Mouse (Mus musculus) ovary, postnatal 10 days (tissue): Measurements from ENCODE around the gene Palm.

Experiments used
- DNase-seq: peaks from one replicate; pipeline ENCODE4 v3.0.0; 2022; ENCODE audit warnings: low spot score

The Palm gene

GRCm38 (mm10) chr10:79824413-79824812 is 31.0 kb downstream of the Palm start:
- no peak for DNase-seq

- no peak for DNase-seq
Measured at GRCm38 (mm10) chr10:79831583-79831982, 38.2 kb downstream of the Palm start.

GRCm38 (mm10) chr10:79832026-79832785 is 38.8 kb downstream of the Palm start:
- DNase-seq: no peak

- no peak for DNase-seq
Measured at GRCm38 (mm10) chr10:79832786-79833181, 39.4 kb downstream of the Palm start.

- DNase-seq: no peak
Measured at GRCm38 (mm10) chr10:79834769-79835398, 41.5 kb downstream of the Palm start.

- no peak for DNase-seq
Measured at GRCm38 (mm10) chr10:79836918-79837317, 43.5 kb downstream of the Palm start.

- DNase-seq: no peak
Measured at GRCm38 (mm10) chr10:79838151-79838550, 44.8 kb downstream of the Palm start.

GRCm38 (mm10) chr10:79840091-79840490 is 46.7 kb downstream of the Palm start:
- no peak for DNase-seq

GRCm38 (mm10) chr10:79840644-79841551 is 47.5 kb downstream of the Palm start:
- no peak for DNase-seq

GRCm38 (mm10) chr10:79842322-79842721 is 49.0 kb downstream of the Palm start:
- no peak for DNase-seq

- no peak for DNase-seq
Measured at GRCm38 (mm10) chr10:79843476-79843875, 50.1 kb downstream of the Palm start.

GRCm38 (mm10) chr10:79846553-79846952 is 53.2 kb downstream of the Palm start:
- no peak for DNase-seq

GRCm38 (mm10) chr10:79849941-79850628 is 56.7 kb downstream of the Palm start:
- DNase-seq: no peak

- DNase-seq: no peak
Measured at GRCm38 (mm10) chr10:79851653-79852052, 58.3 kb downstream of the Palm start.

- DNase-seq: no peak
Measured at GRCm38 (mm10) chr10:79852107-79852789, 58.9 kb downstream of the Palm start.

GRCm38 (mm10) chr10:79852827-79853226 is 59.5 kb downstream of the Palm start:
- DNase-seq: no peak

- DNase-seq: peak; percentile 99
Measured at GRCm38 (mm10) chr10:79853392-79853791, 60.0 kb downstream of the Palm start.

- peak; percentile 96 for DNase-seq
Measured at GRCm38 (mm10) chr10:79853860-79854795, 60.8 kb downstream of the Palm start, which contains the start of gene Ptbp1. Gene Ptbp1 (plus strand): TSS chr10:79854427.

GRCm38 (mm10) chr10:79854801-79855541 is 61.6 kb downstream of the Palm start:
- no peak for DNase-seq
